Mouse (Mus musculus) ES-Bruce4 (cell line): Measurements from ENCODE around the gene D630039A03Rik.

ENCODE experiments used
- CTCF ChIP-seq: IDR thresholded peaks from one replicate; pipeline ENCODE4 v1.8.1; 2011; ENCODE audit warnings: low read depth, low read length
- EP300 ChIP-seq: IDR thresholded peaks from 2 replicates; pipeline ENCODE4 v1.6.1; 2011; ENCODE audit warnings: low read depth, low read length; ENCODE audit not compliant: insufficient read depth
- POLR2A ChIP-seq: IDR thresholded peaks from one replicate; pipeline ENCODE4 v1.8.1; 2011; ENCODE audit warnings: low read length; ENCODE audit not compliant: insufficient read depth

DNA sequence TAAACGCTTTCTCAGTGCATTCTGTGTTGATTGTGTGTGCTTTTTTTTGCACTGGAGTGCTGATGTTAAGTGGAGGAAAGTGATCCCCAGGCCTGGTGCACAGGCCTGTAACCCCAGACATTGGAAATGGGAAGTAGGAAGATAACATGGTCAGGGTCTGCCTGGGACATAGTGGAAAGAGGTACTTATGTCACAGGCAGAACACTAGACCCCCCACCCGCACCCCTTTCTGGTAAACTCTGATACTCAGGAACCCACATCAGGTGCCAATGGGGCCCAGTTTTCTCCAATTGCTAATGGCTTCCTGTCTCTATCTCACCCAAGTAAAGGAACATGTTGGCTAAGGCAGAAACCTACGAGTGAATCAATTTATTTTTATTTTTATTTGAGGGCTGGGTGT, 31.6 kb downstream of the D630039A03Rik start:
- no peak for TF ChIP-seq CTCF
- no peak for TF ChIP-seq POLR2A
- no peak for TF ChIP-seq EP300
